Mouse (Mus musculus) G1E (cell line): ENCODE results near the gene Mtx1. TPM values are rescaled to one million over a fixed set of nuclear protein-coding genes. Genes with fewer than 3 reads are reported as not detected.

Experiments
- ATAC-seq: 2 replicates; pipeline ENCODE4 v1.8.0; 2016; ENCODE audit warnings: mild to moderate bottlenecking; ENCODE audit not compliant: insufficient number of reproducible peaks, poor library complexity, low FRiP score, severe bottlenecking; ENCODE audit errors: extremely low read depth
- DNase-seq: peaks from one replicate; pipeline ENCODE4 v3.0.0; 2012; ENCODE audit warnings: low spot score
- H3K27me3 ChIP-seq: 2 replicates; pipeline ENCODE4 v1.6.1; 2012; ENCODE audit warnings: mild to moderate bottlenecking, low read length, inconsistent platforms; ENCODE audit not compliant: insufficient read depth
- H3K36me3 ChIP-seq: replicated peaks from 2 replicates; pipeline ENCODE3; 2012; ENCODE audit warnings: mild to moderate bottlenecking, inconsistent platforms
- H3K4me1 ChIP-seq: 2 replicates; pipeline ENCODE4 v1.6.1; 2012; ENCODE audit warnings: low read depth, low read length, inconsistent platforms, mixed read lengths; ENCODE audit not compliant: insufficient read depth
- H3K4me3 ChIP-seq: 2 replicates; pipeline ENCODE4 v1.5.1; 2012; ENCODE audit warnings: low read depth, mild to moderate bottlenecking, inconsistent platforms, low read length, moderate library complexity, mixed read lengths
- H3K9me3 ChIP-seq: replicated peaks from 2 replicates; pipeline ENCODE4 v1.6.1; 2012; ENCODE audit warnings: inconsistent platforms
- CTCF ChIP-seq: IDR thresholded peaks from 2 replicates; pipeline ENCODE4 v1.5.1; 2012; ENCODE audit warnings: low read depth, low read length, inconsistent platforms, mixed read lengths
- GATA1 ChIP-seq: IDR thresholded peaks from 2 replicates; pipeline ENCODE4 v1.6.1; 2012; ENCODE audit warnings: borderline replicate concordance, low read length, inconsistent platforms, mixed read lengths
- GATA2 ChIP-seq: IDR thresholded peaks from 2 replicates; pipeline ENCODE4 v1.6.1; 2012; ENCODE audit warnings: low read depth, low read length, inconsistent platforms, borderline replicate concordance
- POLR2AphosphoS5 ChIP-seq: IDR thresholded peaks from 2 replicates; pipeline ENCODE4 v1.6.1; 2012; ENCODE audit warnings: low read depth, low read length, inconsistent platforms; ENCODE audit not compliant: insufficient replicate concordance
- TAL1 ChIP-seq: conservative IDR thresholded peaks from 2 replicates; pipeline ENCODE4 v1.6.1; 2012; ENCODE audit warnings: low read depth, low read length, inconsistent platforms, mixed read lengths
- polyA plus RNA-seq: library from polyadenylated mRNA; stranded (reverse); fragments of >175 nt; gene quantifications from 2 replicates; pipeline ENCODE4 v1.2.3, GENCODE M21; 2012
- total RNA-seq, 2 experiments: library from RNA; stranded (forward) in 1 of 2; stranded (reverse) in 1 of 2; fragments of 200-1000 nt in 1 of 2; fragments of >200 nt in 1 of 2; fragmentation: Nextera tagmentation in 1 of 2; gene quantifications; 2 replicates each; pipeline ENCODE4 v1.2.3; 2014 to 2017

Mtx1 gene
- total and polyA plus RNA-seq, 3 experiments: 42.6 to 311 (median 82.5) TPM

GRCm38 (mm10) chr3:89227307-89228179, 655 bp upstream of the Mtx1 start:
- DNase-seq: peak; percentile 56
- Histone ChIP-seq H3K4me3 (peak overlapping the region; percentile 65; the same call in 1 of the 2 replicates), H3K36me3 (no peaks in the 10 kb centered on the region), H3K27me3 (peaks cover 90% of the 10 kb centered on the region), H3K9me3 (no peaks in the 10 kb centered on the region), H3K4me1 (peaks cover 33% of the 10 kb centered on the region)
- no peak for ATAC-seq
- no peak for TF ChIP-seq GATA1
- TF ChIP-seq POLR2AphosphoS5: no peak

GRCm38 (mm10) chr3:89226361-89226760, 527 bp downstream of the Mtx1 start:
- peaks cover 80% of the 10 kb centered on the region for H3K27me3 ChIP-seq
- H3K4me3 ChIP-seq: no peak overlapping the region
- TF ChIP-seq CTCF (no peak), GATA2 (no peak), GATA1 (no peak), TAL1 (no peak), POLR2AphosphoS5 (no peak)
- DNase-seq: no peak
- H3K36me3 ChIP-seq: no peaks in the 10 kb centered on the region
- H3K9me3 ChIP-seq: no peaks in the 10 kb centered on the region
- no peak for ATAC-seq
- peaks cover 30% of the 10 kb centered on the region for H3K4me1 ChIP-seq

- ATAC-seq (no peak), DNase-seq (no peak)
- H3K9me3 ChIP-seq: no peaks in the 10 kb centered on the region
- H3K4me3 ChIP-seq: no peak overlapping the region
- peaks cover 30% of the 10 kb centered on the region for H3K4me1 ChIP-seq
- no peaks in the 10 kb centered on the region for H3K36me3 ChIP-seq
- no peak for TF ChIP-seq GATA1
- TF ChIP-seq GATA2: no peak
- no peak for TF ChIP-seq TAL1
- TF ChIP-seq POLR2AphosphoS5: no peak
- TF ChIP-seq CTCF: no peak
- peaks cover 79% of the 10 kb centered on the region for H3K27me3 ChIP-seq
Measured at GRCm38 (mm10) chr3:89225918-89226317, 970 bp downstream of the Mtx1 start.

GRCm38 (mm10) chr3:89225321-89225815, 1.5 kb downstream of the Mtx1 start:
- TF ChIP-seq CTCF (no peak), POLR2AphosphoS5 (no peak), TAL1 (no peak), GATA2 (no peak)
- DNase-seq (no peak), ATAC-seq (no peak)
- peaks cover 73% of the 10 kb centered on the region for H3K27me3 ChIP-seq
- H3K4me3 ChIP-seq: no peak overlapping the region
- no peaks in the 10 kb centered on the region for H3K36me3 ChIP-seq
- H3K9me3 ChIP-seq: no peaks in the 10 kb centered on the region
- H3K4me1 ChIP-seq: peaks cover 30% of the 10 kb centered on the region

GRCm38 (mm10) chr3:89224796-89225195, 2.1 kb downstream of the Mtx1 start:
- Histone ChIP-seq H3K36me3 (no peaks in the 10 kb centered on the region), H3K4me3 (no peak overlapping the region), H3K9me3 (no peaks in the 10 kb centered on the region), H3K4me1 (peaks cover 30% of the 10 kb centered on the region), H3K27me3 (peaks cover 68% of the 10 kb centered on the region)
- TF ChIP-seq GATA2: no peak
- TF ChIP-seq TAL1: no peak
- ATAC-seq: no peak
- DNase-seq: no peak

GRCm38 (mm10) chr3:89221167-89221566, 5.7 kb downstream of the Mtx1 start:
- ATAC-seq: no peak
- TF ChIP-seq GATA1: no peak
- TF ChIP-seq CTCF: no peak
- no peak for TF ChIP-seq POLR2AphosphoS5
- no peak for TF ChIP-seq GATA2
- no peak for TF ChIP-seq TAL1
- no peaks in the 10 kb centered on the region for H3K9me3 ChIP-seq
- H3K36me3 ChIP-seq: no peaks in the 10 kb centered on the region
- H3K27me3 ChIP-seq: peaks cover 60% of the 10 kb centered on the region
- H3K4me3 ChIP-seq: no peak overlapping the region
- peaks cover 14% of the 10 kb centered on the region for H3K4me1 ChIP-seq
- DNase-seq: no peak
